Mouse (Mus musculus) liver, embryonic 14.5 days (tissue): Measurements from ENCODE around the gene Lonp2. TPM values are rescaled to one million over a fixed set of nuclear protein-coding genes. Genes with fewer than 3 reads are reported as not detected.

Source experiments
- ATAC-seq: fragments of 200-750 bp; cut with Nextera tagmentation; 2 replicates; pipeline ENCODE4 v1.8.0; 2017; ENCODE audit warnings: moderate number of reproducible peaks, mild to moderate bottlenecking, moderate library complexity; ENCODE audit not compliant: insufficient read depth
- DNase-seq, 3 experiments: peaks; one replicate each; pipeline ENCODE4 v3.0.0-alpha.2; 2012 to 2013; ENCODE audit warnings: low read depth in 3 of 3, low spot score in 3 of 3
- H3K27ac ChIP-seq: fragments of 300-500 bp; sonication (generic); 2 replicates; pipeline ENCODE4 v1.5.1; 2014; ENCODE audit warnings: moderate library complexity, mild to moderate bottlenecking, control low read depth, inconsistent platforms
- H3K27me3 ChIP-seq: fragments of 300-500 bp; sonication (generic); 2 replicates; pipeline ENCODE4 v1.6.1; 2014; ENCODE audit warnings: mild to moderate bottlenecking, low read length, moderate library complexity; ENCODE audit not compliant: control insufficient read depth, insufficient read depth
- H3K36me3 ChIP-seq: fragments of 300-500 bp; sonication (generic); replicated peaks from 2 replicates; pipeline ENCODE4 v1.6.1; 2014; ENCODE audit warnings: low read depth; ENCODE audit not compliant: control insufficient read depth, insufficient read depth
- H3K4me1 ChIP-seq, 2 experiments: fragments of 200-500 bp in 1 of 2; fragments of 300-500 bp in 1 of 2; sonication (generic) in 1 of 2; replicated peaks; 2 replicates each; pipeline ENCODE4 v1.6.1; 2012 to 2014; ENCODE audit warnings: antibody characterized with exemption in 1 of 2, inconsistent platforms in 1 of 2, low read length in 1 of 2; ENCODE audit not compliant: control insufficient read depth in 2 of 2, insufficient read depth in 2 of 2
- H3K4me2 ChIP-seq: fragments of 300-500 bp; sonication (generic); 2 replicates; pipeline ENCODE4 v1.6.1; 2014; ENCODE audit warnings: low read depth, mild to moderate bottlenecking, control low read depth, moderate library complexity
- H3K4me3 ChIP-seq, 2 experiments: fragments of 200-500 bp in 1 of 2; fragments of 300-500 bp in 1 of 2; sonication (generic) in 1 of 2; 2 replicates each; pipeline ENCODE4 v1.5.1; 2012 to 2014; ENCODE audit warnings: low read depth in 2 of 2, low read length in 2 of 2, mild to moderate bottlenecking in 2 of 2, control low read depth in 1 of 2, inconsistent platforms in 1 of 2, moderate library complexity in 1 of 2; ENCODE audit not compliant: insufficient read depth in 1 of 2
- H3K9ac ChIP-seq: fragments of 300-500 bp; sonication (generic); replicated peaks from 2 replicates; pipeline ENCODE4 v1.6.1; 2014; ENCODE audit warnings: mild to moderate bottlenecking, control low read depth, moderate library complexity
- H3K9me3 ChIP-seq: fragments of 300-500 bp; sonication (generic); 2 replicates; pipeline ENCODE4 v1.6.1; 2016; ENCODE audit warnings: low read length, mixed read lengths; ENCODE audit not compliant: control insufficient read depth
- CTCF ChIP-seq: IDR thresholded peaks from 2 replicates; pipeline ENCODE4 v1.5.1; 2016; ENCODE audit warnings: antibody characterized with exemption, low read depth, control low read depth
- EP300 ChIP-seq: IDR thresholded peaks from 2 replicates; pipeline ENCODE4 v1.6.1; 2016; ENCODE audit warnings: antibody characterized with exemption, low read depth
- WGBS: fragments of 180-500 bp; shearing (Covaris S2); extraction: QIAGEN DNeasy Blood & Tissue Kit; methylation state at CpG from one replicate; pipeline ENCODE4 v1.1.7; 2014; ENCODE audit not compliant: insufficient replicate concordance; 5-methylcytosine and 5-hydroxymethylcytosine counted together
- polyA plus RNA-seq, 2 experiments: library from polyadenylated mRNA; depleted of rRNA in 1 of 2; stranded (reverse) in 1 of 2; unstranded in 1 of 2; fragments of >200 nt; fragmentation: Nextera tagmentation in 1 of 2; extraction: Ambion mirVana in 1 of 2; gene quantifications; 2 replicates each; pipeline versions ENCODE4 v1.2.1 to v1.2.3; 2012 to 2014

Lonp2 gene
- polyA plus RNA-seq, 2 experiments: 16.6 to 34.2 TPM

DNA sequence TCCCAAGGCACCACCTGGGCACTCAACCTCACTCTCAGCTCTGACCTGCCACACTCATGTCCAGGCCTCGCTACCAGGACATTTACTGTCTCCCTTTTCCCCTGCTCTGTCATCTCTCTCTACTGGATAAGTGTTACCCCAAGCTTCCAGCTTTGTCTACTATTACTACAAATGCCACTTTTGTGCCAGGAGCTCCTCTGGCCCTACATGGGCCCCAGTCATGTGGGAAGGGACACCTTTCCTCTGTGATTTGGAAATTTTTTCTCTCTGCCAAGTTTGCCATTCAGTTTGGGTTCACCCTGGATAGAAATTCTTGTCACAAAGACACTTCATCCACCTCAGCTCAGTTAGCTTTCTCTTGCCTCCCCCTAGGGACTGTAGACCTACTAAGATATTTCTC, 107.0 kb downstream of the Lonp2 start:
- no peaks in the 10 kb centered on the region for H3K36me3 ChIP-seq
- no peak overlapping the region for H3K9ac ChIP-seq
- TF ChIP-seq CTCF (no peak), EP300 (no peak)
- no peak overlapping the region for H3K4me3 ChIP-seq
- H3K27ac ChIP-seq: no peak overlapping the region
- H3K27me3 ChIP-seq: no peaks in the 10 kb centered on the region
- no peaks in the 10 kb centered on the region for H3K9me3 ChIP-seq
- H3K4me1 ChIP-seq: peaks cover 0 to 18% of the 10 kb centered on the region in 2 experiments
- no peak overlapping the region for H3K4me2 ChIP-seq
- DNase-seq (no peak), ATAC-seq (no peak)
- 65% methylated on average over 1 of the region's 1 CpGs for WGBS

DNA sequence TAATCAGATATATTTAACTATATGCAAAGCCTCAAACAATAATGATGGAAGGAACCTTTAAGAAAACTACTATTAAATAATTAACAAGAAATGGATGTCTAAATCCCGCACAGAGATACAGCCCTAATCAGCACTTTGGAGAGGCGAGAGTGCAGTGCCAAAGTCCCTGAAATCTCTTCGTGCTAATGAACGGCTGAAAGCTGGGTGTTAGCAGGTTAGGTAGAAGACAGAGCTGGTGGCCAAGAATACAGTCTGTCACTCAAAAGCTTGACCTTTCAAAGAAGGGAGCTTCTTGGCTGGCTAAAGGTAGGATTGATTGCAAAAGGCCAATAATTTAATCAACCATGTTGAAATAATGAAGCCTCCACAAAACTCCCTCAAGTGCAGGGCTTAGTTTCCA, 110.3 kb downstream of the Lonp2 start:
- DNase-seq (no peak), ATAC-seq (no peak)
- no peak for TF ChIP-seq EP300
- no peak for TF ChIP-seq CTCF
- Histone ChIP-seq H3K9ac (no peak overlapping the region), H3K9me3 (no peaks in the 10 kb centered on the region), H3K4me2 (no peak overlapping the region), H3K36me3 (no peaks in the 10 kb centered on the region), H3K27ac (no peak overlapping the region), H3K4me1 (peaks cover 0 to 18% of the 10 kb centered on the region in 2 experiments), H3K4me3 (no peak overlapping the region), H3K27me3 (no peaks in the 10 kb centered on the region)
- WGBS: 74% methylated on average over 4 of the region's 4 CpGs

DNA sequence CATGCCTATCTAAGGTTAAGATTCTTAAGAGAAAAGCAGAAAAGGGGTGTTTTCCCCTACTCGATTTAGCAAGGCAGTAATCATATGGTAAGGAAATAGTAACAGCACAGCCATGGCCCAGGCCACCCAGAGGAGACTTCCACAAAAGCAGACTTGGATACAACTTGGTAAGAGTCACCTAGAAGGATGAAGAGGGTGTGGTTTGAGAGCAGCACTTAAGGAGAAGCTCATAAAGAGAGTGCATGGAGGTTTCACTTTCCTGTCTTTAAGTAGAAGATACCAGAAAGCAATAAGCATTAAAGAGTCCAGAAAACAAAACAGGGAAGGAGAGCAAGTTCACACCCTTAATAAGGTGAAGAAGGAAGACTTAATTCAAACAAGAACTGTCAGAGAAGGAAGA, 111.1 kb downstream of the Lonp2 start:
- Histone ChIP-seq H3K27me3 (no peaks in the 10 kb centered on the region), H3K27ac (no peak overlapping the region), H3K9me3 (no peaks in the 10 kb centered on the region), H3K4me2 (no peak overlapping the region), H3K4me3 (no peak overlapping the region), H3K36me3 (no peaks in the 10 kb centered on the region), H3K4me1 (peaks cover 0 to 18% of the 10 kb centered on the region in 2 experiments), H3K9ac (no peak overlapping the region)
- DNase-seq (no peak), ATAC-seq (no peak)
- TF ChIP-seq EP300: no peak
- WGBS: 28% methylated on average over 1 of the region's 1 CpGs

DNA sequence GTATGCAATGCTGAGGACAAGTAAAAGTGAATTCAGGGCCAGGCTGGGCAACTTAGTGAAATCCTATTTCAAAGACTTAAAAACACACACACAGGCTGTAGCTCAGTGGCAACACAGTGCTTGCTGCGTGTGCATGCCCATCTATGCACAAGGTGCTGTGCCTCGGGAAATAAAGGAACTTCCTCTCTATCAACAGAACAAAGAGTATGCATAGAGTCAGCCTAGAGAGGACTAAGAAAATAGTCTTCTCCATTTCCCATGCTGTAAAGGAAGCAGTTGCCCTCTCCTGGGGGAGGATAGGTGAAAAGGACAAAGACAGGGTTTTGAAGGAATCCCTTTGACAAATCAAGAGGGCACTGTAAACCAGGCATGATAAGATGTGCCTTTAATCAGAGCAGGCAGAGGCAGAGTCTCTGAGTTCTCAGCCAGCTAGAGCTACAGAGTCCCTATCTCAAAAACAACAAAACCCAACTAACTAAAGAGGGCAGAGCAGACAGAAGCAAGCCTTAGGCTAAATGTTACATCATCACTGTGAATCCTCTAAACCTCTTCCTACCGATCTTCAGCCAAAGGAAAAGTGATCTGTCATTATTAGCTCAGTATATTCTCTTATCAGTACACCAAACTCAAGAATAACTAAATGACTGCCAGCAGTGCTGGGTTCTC, 111.7 kb downstream of the Lonp2 start:
- no peak for DNase-seq
- Histone ChIP-seq H3K9me3 (no peaks in the 10 kb centered on the region), H3K4me1 (peaks cover 0 to 16% of the 10 kb centered on the region in 2 experiments), H3K27ac (no peak overlapping the region), H3K36me3 (no peaks in the 10 kb centered on the region), H3K4me3 (no peak overlapping the region), H3K4me2 (no peak overlapping the region), H3K9ac (no peak overlapping the region), H3K27me3 (no peaks in the 10 kb centered on the region)
- 0 out of 2 replicates have a peak, but pooled peaks have one; percentile 35 for ATAC-seq
- WGBS: 5% methylated on average over 3 of the region's 3 CpGs
- TF ChIP-seq CTCF (no peak), EP300 (no peak)

DNA sequence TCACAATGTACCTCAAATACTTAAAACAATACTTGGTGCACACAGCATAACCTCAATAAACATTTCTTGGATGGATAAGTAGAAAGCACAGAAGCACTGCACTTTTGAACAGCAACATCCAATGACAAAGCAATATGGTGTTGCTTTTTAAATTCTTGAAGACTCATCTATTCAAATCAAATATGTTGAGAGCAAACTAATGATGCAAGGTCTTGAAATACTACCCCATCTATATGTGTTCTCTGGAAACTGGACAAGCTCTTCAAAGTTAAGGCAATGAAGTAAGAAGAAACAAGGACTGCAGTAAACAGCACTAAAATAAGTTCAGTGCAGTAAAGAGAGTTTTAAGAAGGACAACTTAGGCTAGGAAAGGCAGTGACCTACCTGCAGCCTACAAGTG, 117.1 kb downstream of the Lonp2 start:
- TF ChIP-seq EP300: no peak
- no peak for TF ChIP-seq CTCF
- H3K27me3 ChIP-seq: no peaks in the 10 kb centered on the region
- H3K4me3 ChIP-seq: no peak overlapping the region
- peaks cover 20 to 22% of the 10 kb centered on the region in 2 experiments for H3K4me1 ChIP-seq
- no peak overlapping the region for H3K9ac ChIP-seq
- H3K27ac ChIP-seq: no peak overlapping the region
- ATAC-seq (no peak), DNase-seq (no peak)
- H3K36me3 ChIP-seq: no peaks in the 10 kb centered on the region
- H3K4me2 ChIP-seq: no peak overlapping the region
- H3K9me3 ChIP-seq: no peaks in the 10 kb centered on the region
